Mouse (Mus musculus) T-helper 2 cell (primary cell): ENCODE measurements at regions not wholly inside any gene's neighbourhood (a gene's known extent, or its start where the extent isn't known, plus 50 kb on each side); places are given as distances from the start of the nearest gene placed in this dataset.
"Not testable (repeated sequence)": the region's sequence is repeated elsewhere in the genome, so short reads cannot be mapped to it uniquely, and the experiment has no call there.

ENCODE experiments used
- in situ Hi-C: fragments of 300-600 bp; cut with MboI, MseI; formaldehyde crosslinking; loops from one replicate; pipeline ENCODE4 v1.15.1; 2025; ENCODE audit warnings: high pct_unique_total_duplicates

- in situ Hi-C loops: loop anchor here (10.0 kb wide), 1 partner anchor 407 kb away; no protein-coding TSS in a partner anchor
Observed at GRCm38 (mm10) chr9:97297538-97297937, 72.2 kb downstream of the Trim42 start.

- in situ Hi-C loops: loop anchor here (10.0 kb wide), 1 partner anchor 409 kb away; no protein-coding TSS in a partner anchor
Observed at GRCm38 (mm10) chr9:97295770-97296169, 74.0 kb downstream of the Trim42 start.

DNA sequence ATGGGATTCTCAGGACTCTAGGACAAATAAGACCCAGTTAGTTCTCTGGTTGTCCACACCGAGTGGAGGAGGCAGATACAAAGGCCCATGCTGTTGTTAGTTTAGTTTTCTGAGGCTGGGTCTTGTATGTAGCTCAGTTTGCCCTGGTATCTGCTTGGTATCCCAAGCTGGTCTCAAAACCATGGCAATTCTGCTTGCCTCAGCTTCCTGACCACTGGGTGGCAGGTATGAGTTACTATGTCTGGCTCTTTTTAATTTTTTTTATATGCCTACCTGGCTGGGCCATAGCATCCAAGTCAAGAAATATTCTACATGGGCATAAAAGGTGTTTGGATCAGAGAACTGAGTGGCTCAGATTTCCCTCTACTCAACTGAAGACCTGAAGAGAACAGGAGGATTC, 77.9 kb downstream of the Trim42 start:
- in situ Hi-C loops: loop anchor here (10.0 kb wide), 1 partner anchor 413 kb away; no protein-coding TSS in a partner anchor

DNA sequence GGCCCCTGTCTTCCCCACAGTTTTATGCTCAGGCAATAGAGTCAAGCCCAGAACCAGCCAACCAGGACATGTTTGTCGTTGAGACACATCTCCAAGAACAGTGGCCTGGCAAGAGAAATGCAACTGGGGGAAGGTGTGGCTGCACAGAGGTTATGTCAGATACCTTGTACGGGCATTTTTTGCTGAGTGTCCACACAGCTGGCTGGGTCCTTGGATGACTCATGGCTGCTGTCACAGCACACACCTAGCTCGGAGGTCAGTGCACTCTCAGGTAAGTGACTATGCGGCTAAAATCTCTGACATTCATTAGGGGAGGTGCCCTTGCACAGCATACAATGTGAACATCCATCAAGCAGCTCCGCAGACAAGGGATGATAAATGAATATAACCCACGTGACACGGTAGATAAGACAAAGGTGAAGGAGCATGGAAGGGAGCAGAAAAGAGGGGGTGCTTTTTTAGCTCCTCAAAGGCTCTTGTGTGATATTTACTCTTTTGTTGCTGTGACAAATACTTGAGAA, 85.4 kb downstream of the Trim42 start:
- in situ Hi-C loops: no loop called here

GRCm38 (mm10) chr9:97282090-97282489, 87.7 kb downstream of the Trim42 start:
- in situ Hi-C loops: no loop called here

- in situ Hi-C loops: not testable (repeated sequence)
Observed at GRCm38 (mm10) chr9:97275449-97275848, 94.3 kb downstream of the Trim42 start.

DNA sequence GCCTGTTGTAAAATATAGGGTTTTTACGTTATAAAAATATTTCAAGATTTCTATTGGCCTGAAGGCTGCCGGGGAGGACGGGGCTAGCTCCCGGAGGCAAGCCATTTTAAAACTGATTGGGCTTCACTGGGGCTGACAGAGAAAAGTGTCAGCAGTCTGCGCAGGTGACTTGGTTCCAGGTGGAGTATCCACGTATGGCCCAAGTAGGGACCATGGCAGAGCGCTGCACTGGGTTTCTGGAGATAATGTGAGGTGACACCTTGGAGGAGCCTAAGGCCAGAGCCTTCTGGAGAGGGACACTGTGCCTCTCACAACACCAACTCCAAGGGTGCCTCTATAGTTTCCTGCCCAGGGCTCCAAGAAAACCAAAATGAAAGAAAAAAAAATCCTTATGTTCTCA, 95.9 kb downstream of the Trim42 start:
- in situ Hi-C loops: no loop called here

GRCm38 (mm10) chr9:97272061-97272460, 97.7 kb downstream of the Trim42 start:
- in situ Hi-C loops: no loop called here

- in situ Hi-C loops: no loop called here
Observed at GRCm38 (mm10) chr9:97247621-97248020, 122.1 kb downstream of the Trim42 start.

DNA sequence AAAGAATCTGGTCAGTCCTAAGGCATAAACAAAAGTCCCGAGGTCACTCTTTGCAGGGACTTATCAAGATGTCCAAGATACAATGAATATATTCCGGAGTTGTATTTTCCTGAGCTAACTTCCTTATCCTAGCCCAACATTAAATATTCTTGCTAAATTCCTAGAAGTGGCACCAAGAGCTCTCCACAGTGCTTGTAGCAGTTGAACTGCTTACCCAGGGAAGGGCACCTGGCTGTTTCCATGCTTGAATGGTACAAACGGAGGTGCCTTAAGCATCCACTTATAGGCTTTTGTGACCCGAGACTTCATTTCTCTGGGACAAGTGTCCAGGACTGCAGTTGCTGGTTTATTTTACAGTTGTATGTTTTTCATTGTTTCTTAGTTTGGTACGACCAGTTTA, 115.1 kb upstream of the Slc25a36 start:
- in situ Hi-C loops: no loop called here

DNA sequence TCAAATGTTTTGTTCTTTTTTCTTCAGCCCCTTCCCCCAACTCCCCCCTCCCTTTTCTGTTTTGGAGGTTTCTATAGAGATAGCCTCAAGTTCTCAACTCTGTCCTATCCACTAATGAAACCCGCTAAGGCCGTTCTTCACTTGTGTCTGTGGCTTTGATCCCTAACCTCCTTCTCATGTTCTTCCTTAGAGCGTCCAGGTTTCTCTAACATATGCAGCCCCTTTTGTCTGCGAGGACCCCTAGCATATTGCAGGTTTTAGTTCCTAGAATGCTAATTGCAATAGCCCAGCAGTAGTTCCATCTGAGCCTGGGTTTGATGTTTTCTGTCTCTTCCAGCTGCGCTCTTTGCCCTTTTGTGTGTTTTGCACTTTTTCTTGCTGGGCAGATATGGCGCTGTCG, 113.6 kb upstream of the Slc25a36 start:
- in situ Hi-C loops: no loop called here

DNA sequence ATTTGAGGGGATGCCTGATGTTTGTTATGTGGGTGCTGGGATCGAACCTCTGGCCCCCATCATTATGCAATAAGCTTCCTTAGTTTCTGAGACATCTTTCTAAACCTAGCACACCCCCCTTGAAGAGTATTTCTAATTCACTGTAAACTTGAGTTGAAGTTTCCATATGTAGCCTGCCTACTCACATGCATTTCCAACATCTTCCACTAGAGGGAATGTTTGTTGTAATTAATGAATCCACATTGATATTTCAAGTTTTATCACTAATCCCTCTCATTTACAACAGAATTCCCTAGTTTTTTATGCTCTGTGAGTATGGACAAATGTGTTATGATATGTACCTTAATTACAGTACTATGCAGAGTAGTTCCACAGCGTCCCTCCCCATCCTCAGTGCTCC, 103.8 kb upstream of the Slc25a36 start:
- in situ Hi-C loops: no loop called here

- in situ Hi-C loops: no loop called here
Observed at GRCm38 (mm10) chr9:97190321-97190860, 79.4 kb upstream of the Slc25a36 start.

DNA sequence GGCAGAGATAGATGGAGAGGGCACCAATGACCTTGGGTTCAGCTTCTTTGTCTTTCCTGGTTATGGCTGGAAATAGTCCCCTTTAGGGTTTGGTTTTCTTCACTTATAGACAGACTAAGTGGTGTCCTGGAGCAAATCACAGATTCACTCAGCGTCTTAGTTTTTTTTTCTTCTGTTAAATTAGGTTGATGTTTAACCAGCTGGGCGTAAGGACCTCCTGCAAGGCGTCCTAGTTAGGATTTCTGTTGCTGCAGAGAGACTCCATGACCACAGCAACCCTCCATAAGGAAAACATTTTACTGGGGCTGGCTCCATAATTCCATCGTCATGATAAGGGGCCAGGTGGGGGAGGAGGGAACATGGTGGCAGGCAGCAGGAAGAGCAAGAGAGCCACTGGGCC, 78.7 kb upstream of the Slc25a36 start:
- in situ Hi-C loops: no loop called here

GRCm38 (mm10) chr9:97188616-97189330, 77.8 kb upstream of the Slc25a36 start:
- in situ Hi-C loops: no loop called here

DNA sequence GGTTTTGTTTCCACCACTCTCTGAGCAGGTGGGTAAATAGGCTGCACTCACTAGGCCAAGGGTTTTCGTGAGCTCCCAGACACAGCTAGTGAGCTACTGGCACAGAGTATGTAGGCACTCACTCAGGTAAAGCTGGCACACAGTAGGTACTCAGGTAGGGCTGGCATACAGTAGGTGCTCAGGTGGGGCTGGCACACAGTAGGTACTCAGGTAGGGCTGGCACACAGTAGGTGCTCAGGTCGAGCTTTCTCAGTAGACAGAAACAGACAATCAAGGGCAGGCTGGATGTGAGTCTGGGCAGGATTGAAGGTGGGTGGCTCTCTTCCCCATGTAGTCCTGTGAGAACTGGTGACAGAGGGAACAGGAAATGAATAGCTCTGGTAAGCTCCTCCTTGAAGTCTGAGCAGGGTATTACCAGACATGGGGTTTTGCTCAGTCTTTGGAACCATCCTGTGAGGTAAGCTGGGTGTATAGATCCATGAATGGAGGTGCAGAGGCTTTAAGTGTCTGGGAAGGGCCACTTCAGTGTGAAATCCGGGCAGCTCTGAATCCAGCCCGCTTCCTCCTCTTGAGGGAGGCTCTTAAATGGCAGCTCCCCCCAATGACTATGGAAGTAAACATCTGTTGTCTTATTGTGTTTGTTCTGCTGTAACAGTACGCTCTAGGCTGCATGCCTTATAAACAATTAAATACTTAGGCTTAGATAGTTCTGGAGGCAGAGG, 62.4 kb upstream of the Slc25a36 start:
- in situ Hi-C loops: loop anchor here (25.0 kb wide), 1 partner anchor 1364 kb away; no protein-coding TSS in a partner anchor

DNA sequence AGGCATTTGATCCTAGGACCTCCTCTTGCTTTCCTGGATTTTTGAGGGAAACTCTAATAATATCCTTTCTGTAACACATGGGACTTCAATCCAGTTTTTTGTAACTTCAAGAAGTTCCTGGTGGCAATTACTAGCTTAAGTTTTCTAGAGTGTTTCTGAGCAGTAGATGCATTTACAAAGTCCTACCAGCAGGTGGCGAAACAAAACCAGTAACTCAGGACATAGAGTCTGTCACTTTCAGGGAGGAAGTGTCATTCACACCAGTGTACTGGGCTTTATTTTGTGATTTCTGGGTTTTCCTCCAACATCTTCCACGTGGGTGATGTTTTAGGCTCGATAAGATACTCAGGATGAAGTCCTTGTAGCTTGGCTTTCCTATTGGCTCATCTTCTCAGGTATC, 61.1 kb upstream of the Slc25a36 start:
- in situ Hi-C loops: loop anchor here (25.0 kb wide), 1 partner anchor 1365 kb away; no protein-coding TSS in a partner anchor

DNA sequence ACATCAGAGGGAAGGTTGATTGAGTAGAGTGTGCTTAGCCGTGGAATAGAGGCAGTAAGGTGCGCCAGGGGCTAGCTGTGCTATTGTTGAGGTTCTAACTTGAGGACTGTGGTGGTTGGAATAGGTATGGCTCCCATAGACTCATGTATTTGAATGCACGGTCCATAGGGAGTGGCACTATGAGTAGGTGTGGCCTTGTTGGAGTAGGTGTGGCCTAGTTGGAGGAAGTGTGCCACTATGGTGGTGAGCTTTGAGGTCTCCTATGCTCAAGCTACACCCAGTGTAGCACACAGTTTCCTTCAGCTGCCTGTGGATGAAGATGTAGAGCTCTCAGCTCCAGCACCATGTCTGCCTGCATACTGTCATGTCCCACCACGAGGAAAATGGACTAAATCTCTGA, 60.5 kb upstream of the Slc25a36 start:
- in situ Hi-C loops: loop anchor here (25.0 kb wide), 1 partner anchor 1366 kb away; no protein-coding TSS in a partner anchor

DNA sequence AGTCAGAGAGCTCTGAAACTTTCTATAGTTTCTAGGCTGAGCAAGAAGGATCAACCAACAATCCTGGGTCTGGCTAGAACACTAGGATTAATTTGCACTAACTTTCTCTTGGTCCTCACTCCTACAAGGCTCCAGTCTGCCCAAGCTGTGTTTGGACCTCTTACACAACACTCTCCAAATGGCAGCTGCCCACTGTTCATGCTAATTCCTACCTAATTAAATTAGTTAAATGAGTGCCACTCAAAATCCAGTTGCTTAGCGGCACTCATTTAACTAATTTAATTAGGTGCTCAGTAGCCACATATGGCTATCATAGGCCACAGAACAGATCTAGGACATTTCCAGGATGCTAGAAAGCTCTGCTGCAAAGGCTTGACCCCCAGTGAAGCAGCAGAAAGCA, 59.9 kb upstream of the Slc25a36 start:
- in situ Hi-C loops: loop anchor here (25.0 kb wide), 1 partner anchor 1366 kb away; no protein-coding TSS in a partner anchor

DNA sequence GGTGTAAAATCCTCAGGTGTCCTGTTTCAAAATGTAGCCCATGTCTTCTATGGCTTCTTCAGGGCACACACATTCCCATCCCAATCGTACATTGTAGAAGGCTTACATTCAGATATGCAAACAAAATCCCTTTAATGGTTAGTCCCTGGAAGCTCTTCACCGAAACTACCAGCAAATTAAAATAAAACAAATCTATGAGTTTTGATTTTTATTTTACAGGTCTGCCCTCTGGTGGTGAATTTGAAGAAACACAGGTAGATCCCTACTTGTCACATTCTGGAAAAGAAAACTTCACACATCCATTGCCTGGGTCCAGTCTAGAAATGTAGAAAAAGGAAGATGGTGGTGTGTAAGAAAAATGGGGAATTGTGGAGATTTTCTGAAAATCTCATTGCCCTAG, 51.5 kb upstream of the Slc25a36 start:
- in situ Hi-C loops: loop anchor here (5.0 to 25.0 kb wide), 2 partner anchors 245 to 1375 kb away; no protein-coding TSS in a partner anchor
